Mouse (Mus musculus): ENCODE results near the gene Inha. TPM values are rescaled to one million over a fixed set of nuclear protein-coding genes. Genes with fewer than 3 reads are reported as not detected.

Gene Inha
- total and polyA plus RNA-seq, 3 experiments = 15.0 to 193 (median 38.5) TPM

DNA sequence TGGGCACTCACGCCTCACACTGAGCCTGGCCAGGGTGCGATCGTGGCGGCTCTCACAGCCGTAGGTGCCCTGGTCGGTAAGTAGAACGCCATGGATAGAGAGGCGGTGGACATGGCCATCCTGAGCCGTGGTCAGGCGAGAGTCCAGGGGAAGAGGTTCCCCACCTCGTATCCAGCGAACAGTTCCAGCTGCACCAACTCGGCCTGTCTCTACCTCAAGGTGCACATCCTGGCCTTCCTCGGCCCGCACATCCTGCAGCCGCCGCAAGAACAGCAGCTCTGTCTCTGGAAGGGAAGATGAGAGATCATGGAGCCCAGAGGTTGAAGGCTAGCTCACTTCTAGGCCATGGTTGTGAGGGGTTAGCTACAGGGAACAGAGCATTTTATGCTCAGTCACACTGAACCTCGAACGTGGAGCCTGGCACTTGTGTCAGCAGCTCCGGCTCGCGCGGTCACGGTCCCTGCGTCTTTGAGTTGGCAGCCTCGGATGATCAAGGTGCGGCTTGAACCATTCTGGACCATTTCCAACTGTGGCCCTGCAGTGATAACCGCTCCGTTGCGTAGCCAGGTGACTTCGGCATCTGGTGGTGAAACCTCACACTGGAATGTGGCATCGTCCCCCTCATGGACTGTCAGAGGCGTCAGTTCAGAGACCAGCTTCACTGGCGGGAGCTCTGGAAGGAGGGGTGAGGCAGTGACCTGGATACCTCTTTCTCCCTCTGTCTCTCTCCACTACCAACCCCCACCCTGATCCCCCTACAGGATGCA lies 15.9 kb upstream of the Inha start:
- no peak for DNase-seq

DNA sequence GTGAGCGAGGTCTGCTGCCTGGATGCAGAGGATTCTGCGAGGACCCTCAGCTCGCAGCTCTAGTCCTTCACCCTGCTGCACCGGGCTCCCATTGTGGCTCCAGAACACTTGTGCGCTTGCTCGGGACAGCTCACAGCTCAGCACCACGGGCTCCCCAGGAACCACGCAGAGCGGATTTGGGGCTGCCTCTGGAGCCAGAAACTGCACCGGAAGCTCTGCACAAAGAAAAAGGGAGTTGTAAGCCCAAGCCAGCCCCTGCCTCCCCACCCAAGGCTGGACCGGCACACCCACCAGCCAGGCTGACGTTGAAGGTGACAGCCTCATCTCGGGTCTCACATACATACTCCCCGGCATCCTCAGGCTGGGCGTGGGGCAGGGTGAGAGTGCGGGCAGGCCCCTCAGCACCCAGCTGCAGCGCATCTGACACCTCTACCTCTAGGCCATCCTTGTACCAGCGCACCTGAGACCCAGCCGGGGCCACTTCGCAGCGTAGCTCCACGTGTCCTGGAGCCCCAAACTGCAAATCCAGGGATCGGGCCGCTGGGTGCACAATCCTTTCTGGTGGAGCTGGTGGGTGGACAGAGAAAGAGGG lies 14.2 kb upstream of the Inha start:
- no peak for DNase-seq

DNA sequence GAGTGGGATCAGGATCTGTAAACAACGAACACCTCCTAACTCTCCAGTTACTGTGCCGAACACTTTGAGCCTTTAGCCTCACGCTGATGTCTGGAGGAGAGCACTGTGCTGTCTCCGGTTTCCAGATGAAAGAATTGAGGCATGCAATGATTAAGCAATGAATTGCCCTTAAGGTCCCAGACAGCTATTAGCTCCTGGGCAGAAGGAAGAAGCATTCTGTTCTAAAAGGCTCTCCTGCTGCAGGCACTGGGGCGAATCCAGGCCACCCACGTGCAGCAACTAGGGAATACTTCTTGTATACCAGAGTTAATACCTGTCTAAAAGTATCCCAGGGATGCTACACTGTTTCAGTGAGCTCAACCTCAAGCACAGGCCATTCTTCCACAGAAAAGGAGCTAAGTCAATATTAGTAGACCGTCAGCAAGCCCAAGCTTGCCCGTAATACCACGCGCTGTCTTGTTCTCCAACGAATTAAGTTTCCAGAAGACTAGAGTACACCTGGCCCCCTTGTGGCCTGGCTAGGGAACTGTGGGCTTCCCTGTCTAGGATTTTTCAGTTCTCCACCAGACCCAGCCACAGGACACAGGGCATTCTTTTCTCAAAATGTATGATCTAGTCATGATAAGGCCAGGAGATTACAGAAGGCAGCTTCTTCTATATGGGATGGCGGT lies 11.9 kb upstream of the Inha start:
- DNase-seq = no peak

DNA sequence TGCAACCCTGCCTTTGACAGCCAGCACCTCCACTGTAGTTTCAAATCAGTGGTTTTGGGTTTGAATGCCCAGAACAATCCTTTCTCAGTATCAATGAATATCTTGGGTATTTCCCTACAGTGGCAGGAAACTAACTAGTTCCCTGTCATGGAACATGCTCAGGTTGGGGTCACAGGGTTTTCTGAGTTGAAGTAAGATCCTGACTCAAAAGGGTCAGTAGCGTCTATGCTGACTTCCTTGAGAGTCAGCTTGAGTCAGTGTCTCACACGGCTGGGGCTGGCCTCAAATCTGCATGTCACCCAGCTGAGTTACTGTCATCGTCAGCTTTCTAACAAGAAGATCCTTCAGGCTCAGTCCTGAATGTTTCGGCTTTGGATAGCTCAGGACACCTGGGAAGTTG lies 8.0 kb upstream of the Inha start:
- no peak for DNase-seq

DNA sequence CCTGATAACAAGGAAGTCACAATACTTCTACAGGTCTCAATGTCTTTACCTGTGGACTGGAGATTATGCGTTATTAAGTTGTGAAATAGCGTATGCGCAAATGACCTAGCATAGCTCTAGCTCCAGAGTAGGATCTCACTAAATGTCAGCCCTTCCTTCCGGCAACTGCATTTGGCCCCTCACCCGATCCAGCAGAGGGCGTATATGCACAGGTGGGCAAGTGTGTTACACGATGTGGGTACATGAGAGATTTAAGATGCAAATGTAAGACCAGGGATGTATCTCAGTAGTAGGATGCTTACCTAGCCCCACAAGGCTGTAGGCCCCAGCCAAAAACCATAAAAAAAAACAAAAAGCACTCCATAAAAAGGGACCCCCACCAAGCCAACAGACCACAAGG lies 7.4 kb upstream of the Inha start:
- no peak for DNase-seq

DNA sequence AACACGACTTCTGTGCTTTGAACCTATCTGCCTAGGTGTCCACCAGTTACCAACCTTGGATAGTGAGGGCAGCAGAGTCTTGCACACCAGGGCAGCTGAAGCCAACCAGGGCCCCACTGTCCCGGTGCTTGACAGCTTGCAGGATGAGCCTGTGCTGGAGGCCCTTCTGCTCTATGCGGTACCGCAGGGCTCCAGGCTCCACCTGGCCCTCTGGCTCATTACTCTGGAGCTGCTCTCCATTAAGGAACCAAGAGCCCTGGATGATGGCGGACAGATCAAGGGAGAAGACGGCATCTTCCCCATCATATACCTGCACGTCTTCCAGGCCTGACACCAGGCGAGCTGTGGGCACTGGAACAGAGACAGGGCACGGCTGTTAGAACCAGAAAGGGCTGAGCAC lies 5.0 kb upstream of the Inha start:
- no peak for DNase-seq

DNA sequence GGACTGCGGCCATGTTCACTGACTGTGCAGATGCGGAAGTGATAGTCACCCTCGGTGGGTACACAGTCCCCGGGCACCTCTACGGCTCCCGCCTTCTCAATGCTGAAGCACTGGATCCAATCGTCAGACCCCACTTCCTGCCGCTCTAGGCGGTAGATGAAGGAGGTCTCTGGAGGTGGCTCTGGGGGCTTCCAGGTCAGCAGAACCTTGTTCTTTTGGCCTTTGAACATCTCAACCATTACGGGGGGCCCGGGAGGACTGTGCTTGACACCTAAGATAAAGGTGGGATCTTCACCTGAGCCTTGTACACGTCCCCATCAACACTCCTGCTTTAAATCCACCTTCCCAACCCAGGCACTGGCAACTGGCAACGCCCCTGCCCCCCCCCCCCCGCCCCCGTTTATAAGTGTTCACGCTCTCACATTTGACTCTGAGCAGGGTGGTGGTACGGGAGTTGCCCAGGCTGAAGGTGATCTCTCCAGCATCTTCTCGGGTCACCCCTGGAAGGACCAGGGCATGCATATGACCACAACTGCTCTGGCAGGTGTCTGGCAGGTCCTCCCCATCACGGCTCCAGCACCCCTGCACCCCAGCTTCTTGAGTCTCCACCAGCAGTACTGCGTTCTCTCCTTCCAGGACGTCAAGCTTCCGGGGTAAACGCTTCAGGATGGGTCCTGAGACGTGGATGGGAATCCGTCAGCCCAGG lies 3.8 kb upstream of the Inha start:
- DNase-seq = no peak

DNA sequence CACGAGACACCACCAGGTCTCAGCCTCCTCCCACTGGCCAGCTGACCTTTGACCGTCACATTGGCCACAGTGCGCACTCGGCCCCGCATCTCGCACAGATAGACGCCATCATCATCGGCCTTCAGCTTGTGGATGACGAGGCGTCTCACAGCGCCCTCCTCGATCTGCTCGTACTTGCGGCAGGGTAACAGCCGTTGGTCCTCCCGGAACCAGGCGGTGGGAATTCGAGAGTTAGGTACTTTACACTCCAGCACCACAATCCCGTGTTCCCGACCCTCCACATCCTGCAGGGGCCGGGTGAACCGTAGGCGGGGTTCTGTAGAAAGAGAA lies 3.3 kb upstream of the Inha start:
- DNase-seq = peak; percentile 53

DNA sequence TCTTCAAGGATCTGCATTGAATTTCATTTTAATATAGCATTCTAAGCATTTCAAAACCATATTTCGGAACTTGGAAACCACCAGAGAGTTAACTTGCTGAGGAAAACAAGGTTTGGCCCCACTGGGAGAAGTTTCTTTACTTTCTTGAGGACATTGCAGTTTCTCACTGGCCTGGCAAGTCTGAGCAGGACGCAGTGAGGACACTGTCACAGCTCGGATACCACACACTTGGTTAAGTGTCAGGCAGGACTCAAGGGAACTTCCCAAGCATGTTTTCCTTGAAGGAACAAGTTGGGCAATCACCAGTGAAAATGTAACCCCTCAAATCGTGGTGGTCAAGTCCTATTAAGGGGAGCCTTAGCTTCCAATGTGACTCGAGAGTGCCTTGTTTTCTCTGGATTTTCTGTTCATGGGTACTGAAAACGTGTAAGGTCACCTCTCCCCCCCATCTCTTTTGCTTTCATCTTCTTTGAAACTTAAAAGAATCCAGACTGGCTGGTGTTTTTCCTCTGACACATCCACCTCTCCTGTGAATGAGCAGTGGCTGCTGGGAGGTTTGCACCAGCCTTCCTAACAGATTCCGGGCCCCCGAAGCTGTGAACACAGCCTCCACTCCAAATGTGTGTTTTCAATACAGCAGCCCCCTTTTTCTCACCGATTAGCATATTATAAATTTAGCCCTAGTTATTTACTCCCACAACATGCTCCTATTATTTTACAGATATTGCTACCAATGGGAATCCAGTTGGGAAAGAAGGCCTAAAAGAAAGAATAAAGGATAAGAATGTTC lies 2.4 kb upstream of the Inha start:
- peak; percentile 37 for DNase-seq

DNA sequence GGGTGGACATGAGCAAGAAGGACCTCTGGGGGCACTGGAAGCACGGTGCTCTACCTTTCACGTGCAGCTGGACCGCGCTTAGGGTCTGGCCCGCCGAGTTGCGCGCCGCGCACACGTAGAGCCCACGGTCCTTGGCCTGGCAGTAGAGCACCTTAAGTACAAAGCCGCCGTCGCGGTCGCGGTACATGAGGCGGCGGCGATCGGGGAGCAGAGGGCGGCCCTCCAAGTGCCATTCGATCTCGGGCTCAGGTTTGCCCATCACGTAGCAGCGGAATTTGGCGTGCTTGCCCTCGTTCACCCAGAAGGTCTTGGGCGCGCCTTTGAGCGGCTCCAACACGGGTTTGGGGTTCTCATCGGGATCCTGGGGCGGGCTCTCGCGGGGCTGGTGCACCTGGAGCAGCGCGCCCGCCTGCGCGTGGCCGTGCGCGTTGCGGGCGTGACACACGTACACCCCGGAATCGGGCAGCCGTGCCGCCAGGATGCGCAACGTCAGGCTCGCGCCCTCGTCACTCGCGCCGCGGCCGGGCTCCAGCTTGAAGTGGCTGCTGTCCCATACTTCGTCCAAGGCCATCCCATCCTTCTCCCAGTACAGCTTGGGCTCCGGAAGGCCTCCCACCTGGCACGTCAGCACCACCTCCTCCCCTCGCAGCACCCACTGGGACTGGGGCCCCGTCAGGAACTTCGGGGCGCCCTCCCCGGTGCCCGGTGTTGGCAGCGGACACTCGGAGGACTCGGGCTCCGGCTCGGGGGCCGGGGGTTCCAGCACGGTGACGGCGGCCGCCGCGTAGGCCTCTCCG lies 1.5 kb upstream of the Inha start:
- peak; percentile 90 for DNase-seq

DNA sequence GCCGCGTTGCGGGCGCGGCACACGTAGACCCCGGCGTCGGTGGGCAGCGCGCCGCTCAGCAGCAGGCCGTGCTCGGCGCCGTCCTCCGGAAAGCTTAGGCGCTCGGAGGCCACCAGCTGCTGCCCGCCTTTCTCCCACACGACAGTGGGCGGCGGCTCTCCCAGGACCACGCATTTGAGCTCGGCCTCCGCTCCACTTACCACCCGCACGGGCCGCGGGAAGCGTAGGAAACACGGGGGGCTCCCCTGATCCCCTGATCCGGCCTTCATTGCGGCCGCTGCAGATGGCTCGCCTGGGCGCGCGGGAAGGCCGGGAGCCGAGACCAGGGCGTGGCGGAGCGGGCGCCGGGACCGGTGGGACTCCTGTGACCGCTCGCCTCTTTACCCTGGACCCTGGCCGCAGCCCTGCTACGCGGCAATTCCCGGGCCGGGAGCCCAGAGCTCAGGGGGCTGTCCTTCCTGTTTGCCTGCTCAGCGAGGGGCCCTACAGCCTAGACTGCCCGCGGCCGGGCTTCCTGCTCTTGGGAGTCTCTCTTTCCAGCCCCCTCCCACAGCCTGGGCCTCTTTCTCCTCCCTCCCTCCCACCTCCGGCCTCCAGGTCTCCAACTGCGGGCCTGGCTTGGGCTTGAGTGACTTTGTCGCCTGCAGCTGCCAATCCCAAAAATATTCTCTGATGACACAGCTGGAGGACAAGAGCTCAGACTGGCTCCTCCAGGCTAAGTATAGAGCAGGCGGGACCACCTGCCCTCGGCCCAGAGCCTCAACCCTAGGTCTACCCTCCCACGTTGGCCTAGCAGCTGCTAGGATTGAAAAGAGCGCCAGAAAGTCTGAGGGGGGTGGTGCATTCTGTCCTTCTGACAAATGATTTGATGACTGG lies 683 bp upstream of the Inha start, which contains the start of gene Obsl1:
Gene Obsl1 (minus strand): TSS at position 497 of the 876 bp plus-strand sequence.
- DNase-seq = peak; percentile 73

DNA sequence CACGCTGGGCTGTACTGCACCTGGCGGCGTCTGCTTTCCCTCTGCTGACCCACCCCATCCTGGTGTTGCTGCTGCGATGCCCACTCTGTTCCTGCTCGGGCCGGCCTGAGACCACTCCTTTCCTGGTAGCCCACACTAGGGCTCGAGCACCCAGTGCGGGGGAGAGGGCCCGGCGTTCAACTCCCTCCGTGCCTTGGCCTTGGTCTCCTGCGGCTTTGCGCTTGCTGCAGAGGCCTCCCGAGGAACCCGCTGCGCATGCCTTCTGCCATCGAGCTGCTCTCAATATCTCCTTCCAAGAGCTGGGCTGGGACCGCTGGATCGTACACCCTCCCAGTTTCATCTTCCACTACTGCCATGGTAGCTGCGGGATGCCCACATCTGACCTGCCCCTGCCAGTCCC lies 2.7 kb downstream of the Inha start:
- DNase-seq = peak; percentile 41

DNA sequence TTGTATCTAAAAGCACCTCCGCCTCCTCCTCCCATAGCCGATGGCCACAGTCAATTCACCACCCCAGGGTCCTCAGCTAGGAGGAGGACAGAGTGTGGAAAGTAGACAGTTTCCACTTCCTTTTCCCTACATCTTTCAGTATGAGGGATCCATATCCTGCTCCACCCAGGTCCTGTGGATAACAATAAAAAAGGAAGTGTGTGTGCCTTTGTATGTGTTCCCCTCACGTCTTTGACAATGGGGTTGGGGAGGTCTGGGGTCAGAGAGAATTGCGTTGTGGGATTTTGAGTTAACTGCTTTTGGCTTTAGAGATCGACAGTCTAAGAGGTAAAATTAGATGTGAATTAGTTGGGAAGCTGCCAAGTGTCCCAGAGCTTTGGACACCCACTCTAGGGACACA lies 3.3 kb downstream of the Inha start:
- no peak for DNase-seq

DNA sequence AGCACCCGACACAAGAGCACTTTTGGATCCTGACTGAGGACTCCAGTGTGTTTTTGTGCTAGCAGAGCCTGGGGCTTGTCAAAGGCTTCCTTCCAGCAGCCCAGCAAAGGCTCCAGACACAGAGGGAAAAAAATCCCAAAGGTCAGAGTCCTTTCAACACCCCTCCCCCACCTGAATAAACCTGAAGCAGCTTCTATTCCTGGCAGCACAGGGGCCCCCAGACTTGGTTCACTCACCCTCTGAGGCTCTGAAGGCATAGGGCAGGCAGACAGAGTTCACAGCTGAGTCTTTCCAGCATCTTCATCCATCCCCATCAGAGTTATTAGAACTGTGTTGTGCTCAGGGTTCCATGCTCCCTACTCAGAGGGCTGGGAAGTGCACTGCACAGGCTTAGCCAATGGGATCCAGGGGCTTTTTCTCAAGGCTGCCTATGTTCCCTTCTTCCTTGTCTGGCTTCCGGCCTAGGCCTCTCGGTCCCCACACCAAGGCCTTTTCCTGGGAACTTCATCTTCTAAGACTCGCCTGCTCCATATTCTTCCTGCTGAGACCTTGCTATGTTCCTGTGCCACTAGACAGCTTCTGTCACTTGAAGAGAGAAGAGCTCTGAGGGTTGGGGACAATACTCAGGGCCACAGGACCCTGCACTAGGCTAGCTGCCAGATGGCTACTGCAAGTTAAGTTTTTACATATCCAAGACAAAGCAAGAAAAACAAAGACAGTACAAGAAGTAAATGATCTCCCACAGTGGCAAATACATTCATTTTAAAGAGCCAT lies 4.7 kb downstream of the Inha start:
- no peak for DNase-seq

DNA sequence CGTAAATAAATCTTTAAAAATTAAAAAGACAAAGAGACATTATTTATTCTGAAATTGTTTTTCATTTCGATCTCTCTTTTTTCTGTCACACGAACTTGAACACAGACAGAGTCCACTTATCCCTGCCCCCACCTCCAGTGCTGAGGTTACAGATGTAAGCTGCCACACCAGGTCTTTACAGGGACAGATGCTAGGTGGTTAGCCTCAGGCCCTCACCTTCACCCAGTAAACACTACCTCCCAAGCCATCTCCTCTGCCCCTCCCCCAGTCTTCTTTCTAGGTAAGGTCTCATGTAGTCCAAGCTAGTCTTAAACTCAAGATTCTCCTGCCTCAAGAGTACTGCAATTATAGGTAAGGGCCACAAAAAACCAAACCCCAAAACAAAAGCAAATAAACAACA lies 5.7 kb downstream of the Inha start:
- DNase-seq = no peak

DNA sequence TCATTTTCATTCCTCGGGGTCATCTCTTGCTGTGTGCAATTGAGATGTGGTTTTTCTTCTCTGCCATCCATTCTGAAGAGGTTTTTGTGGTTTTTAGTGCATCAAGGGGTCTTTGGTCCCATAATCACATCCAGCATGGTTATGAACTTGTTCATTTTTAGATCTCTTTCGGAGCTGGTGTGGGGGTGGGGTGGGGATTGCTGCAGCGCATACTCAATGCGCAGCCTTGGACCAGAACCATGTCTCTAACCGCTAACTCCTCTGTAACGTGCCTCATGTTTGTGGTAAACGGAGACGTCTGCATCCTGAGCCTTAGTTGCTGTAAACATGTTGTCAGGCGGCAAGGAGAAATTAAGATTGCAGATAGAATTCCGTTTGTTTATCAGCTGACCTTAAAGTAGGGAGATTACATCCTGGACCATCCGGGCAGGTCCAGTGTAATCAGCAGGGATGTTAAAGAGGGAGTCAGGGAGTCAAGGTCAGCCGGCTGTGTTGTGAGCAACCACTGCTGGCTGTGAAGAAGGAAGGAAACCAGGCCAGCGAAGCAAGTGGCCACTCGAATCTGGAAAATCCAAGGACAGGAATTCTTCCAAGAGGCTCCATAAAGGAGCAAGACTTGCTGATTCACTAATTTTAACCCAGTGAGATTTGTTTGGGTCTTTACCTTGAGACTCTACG lies 10.0 kb downstream of the Inha start:
- peak; percentile 50 for DNase-seq

DNA sequence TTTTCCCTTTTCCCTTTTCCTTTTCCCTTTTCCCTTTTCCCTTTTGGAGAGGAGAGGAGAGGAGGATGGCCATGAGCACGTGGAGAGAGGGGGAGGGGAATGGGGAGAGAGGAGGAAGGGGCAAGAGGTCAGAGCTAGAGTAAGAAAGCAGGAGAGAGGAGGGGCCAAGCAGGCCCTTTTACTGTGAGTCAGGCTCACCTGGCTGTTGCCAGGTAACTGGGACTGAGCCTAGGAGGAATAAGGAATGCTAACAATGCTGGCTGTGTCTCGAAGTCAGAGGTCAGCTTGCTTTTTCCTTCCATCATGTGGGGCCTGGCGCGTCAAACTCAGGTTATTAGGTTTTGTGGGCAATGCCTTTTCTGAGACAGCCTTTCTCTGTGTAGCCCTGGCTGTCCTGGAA lies 11.1 kb downstream of the Inha start:
- no peak for DNase-seq

DNA sequence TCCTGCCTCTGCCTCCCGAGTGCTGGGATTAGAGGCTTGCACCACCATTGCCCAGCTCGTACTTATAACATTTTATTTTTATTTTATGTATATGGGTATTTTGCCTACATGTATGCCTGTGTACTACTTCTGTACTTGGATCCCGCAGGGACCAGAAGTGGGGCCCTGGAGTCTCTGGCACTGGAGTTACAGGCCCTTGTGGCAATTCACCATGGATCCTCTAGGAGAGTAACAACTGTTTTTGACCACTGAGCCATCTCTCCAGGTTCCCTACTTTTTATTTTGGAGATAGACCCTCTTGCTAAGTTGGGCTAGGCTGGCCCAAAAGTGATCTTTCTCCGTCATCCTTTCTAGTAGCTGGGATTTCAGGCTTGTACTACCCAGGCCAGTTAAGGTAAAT lies 11.6 kb downstream of the Inha start:
- DNase-seq = no peak

DNA sequence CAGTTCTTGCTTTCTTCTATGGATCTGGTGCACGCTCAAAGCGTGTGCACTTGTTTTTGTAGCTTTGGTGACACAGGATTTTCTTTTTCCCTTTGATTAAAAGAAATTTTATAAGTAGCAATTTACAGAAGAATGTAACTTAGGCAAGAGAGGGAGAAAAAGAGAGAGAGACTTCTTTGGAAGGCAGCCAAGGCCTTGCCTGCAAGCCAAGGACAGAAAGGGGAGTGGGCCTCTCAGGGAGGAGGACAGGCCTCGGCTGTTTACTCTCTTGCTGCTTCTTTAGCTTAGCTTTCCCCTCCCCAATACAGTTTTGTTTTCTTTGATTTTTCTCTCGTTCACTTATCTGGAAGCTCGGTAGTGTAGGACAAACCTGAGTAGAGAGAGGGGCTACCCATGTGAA lies 12.7 kb downstream of the Inha start:
- DNase-seq = peak; percentile 69

All from adrenal gland, adult 2 months (tissue).